Mouse (Mus musculus): ENCODE results near the gene Ttyh1. TPM values are rescaled to one million over a fixed set of nuclear protein-coding genes. Genes with fewer than 3 reads are reported as not detected.
A peak's percentile ranks its signal among the peaks of the same experiment; 100 is the strongest.
"Not testable (repeated sequence)": the region's sequence is repeated elsewhere in the genome, so short reads cannot be mapped to it uniquely, and the experiment has no call there.

The Ttyh1 gene
- total and polyA plus RNA-seq, 2 experiments from 2014 or later: 0.45 to 5.0 TPM

- no peak overlapping the region; the same call in 1 of the 2 replicates for H3K9ac ChIP-seq (replicated peaks; ENCODE audit: low read depth, low read length)
- no peak overlapping the region for H3K27ac ChIP-seq (ENCODE audit: low read depth)
- no peak for DNase-seq (ENCODE audit: low spot score)
- peak overlapping the region; percentile 64 for H3K4me3 ChIP-seq (ENCODE audit: low read depth, low read length)
- H3K4me1 ChIP-seq (ENCODE audit: control insufficient read depth, insufficient read depth): peaks cover 21% of the 10 kb centered on the region
- ATAC-seq (ENCODE audit: insufficient read depth, low read depth): 0 out of 2 replicates have a peak, but pooled peaks have one; percentile 2
- TF ChIP-seq CTCF (IDR thresholded peaks at IDR 0.05; ENCODE audit: low read depth) (no peak), EP300 (IDR thresholded peaks at IDR 0.05; ENCODE audit: low read depth) (no peak)
- no peaks in the 10 kb centered on the region for H3K9me3 ChIP-seq (replicated peaks; ENCODE audit: control insufficient read depth, low read length)
- 0 out of 2 replicates have a peak, but pooled peaks cover 7% of the 10 kb centered on the region for H3K27me3 ChIP-seq (ENCODE audit: control insufficient read depth, insufficient read depth, low read length)
- H3K36me3 ChIP-seq (replicated peaks; ENCODE audit: control insufficient read depth, insufficient read depth, low read length): peaks cover 17% of the 10 kb centered on the region
- H3K4me2 ChIP-seq (ENCODE audit: low read depth, low read length): peak overlapping the region; percentile 86
- WGBS: 17% methylated on average over 14 of the region's 14 CpGs
These were observed 31.6 kb downstream of the Ttyh1 start for GRCm38 (mm10) chr7:4150811-4151221.

GRCm38 (mm10) chr7:4151241-4151640 is 32.0 kb downstream of the Ttyh1 start:
- peaks cover 21% of the 10 kb centered on the region for H3K4me1 ChIP-seq (ENCODE audit: control insufficient read depth, insufficient read depth)
- H3K36me3 ChIP-seq (replicated peaks; ENCODE audit: control insufficient read depth, insufficient read depth, low read length): peaks cover 13% of the 10 kb centered on the region
- H3K9ac ChIP-seq (replicated peaks; ENCODE audit: low read depth, low read length): no peak overlapping the region
- H3K4me3 ChIP-seq (ENCODE audit: low read depth, low read length): peak overlapping the region; percentile 64
- WGBS: 28% methylated on average over 15 of the region's 22 CpGs
- H3K9me3 ChIP-seq (replicated peaks; ENCODE audit: control insufficient read depth, low read length): no peaks in the 10 kb centered on the region
- H3K4me2 ChIP-seq (ENCODE audit: low read depth, low read length): peak overlapping the region; percentile 86
- no peak for ATAC-seq (ENCODE audit: insufficient read depth, low read depth)
- H3K27me3 ChIP-seq (ENCODE audit: control insufficient read depth, insufficient read depth, low read length): 0 out of 2 replicates have a peak, but pooled peaks cover 7% of the 10 kb centered on the region
- no peak for DNase-seq (ENCODE audit: low spot score)
- H3K27ac ChIP-seq (ENCODE audit: low read depth): no peak overlapping the region
- TF ChIP-seq CTCF (IDR thresholded peaks at IDR 0.05; ENCODE audit: low read depth): no peak
- no peak for TF ChIP-seq EP300 (IDR thresholded peaks at IDR 0.05; ENCODE audit: low read depth)

- DNase-seq (ENCODE audit: low spot score) (no peak), ATAC-seq (ENCODE audit: insufficient read depth, low read depth) (no peak)
- Histone ChIP-seq H3K9me3 (replicated peaks; ENCODE audit: control insufficient read depth, low read length) (no peaks in the 10 kb centered on the region), H3K9ac (replicated peaks; ENCODE audit: low read depth, low read length) (no peak overlapping the region), H3K4me2 (ENCODE audit: low read depth, low read length) (no peak overlapping the region), H3K36me3 (replicated peaks; ENCODE audit: control insufficient read depth, insufficient read depth, low read length) (no peaks in the 10 kb centered on the region), H3K4me1 (ENCODE audit: control insufficient read depth, insufficient read depth) (peaks cover 14% of the 10 kb centered on the region), H3K27me3 (ENCODE audit: control insufficient read depth, insufficient read depth, low read length) (0 out of 2 replicates have a peak, but pooled peaks cover 7% of the 10 kb centered on the region), H3K27ac (ENCODE audit: low read depth) (no peak overlapping the region), H3K4me3 (ENCODE audit: low read depth, low read length) (no peak overlapping the region)
- 62% methylated on average over 5 of the region's 5 CpGs for WGBS
- no peak for TF ChIP-seq EP300 (IDR thresholded peaks at IDR 0.05; ENCODE audit: low read depth)
- TF ChIP-seq CTCF (IDR thresholded peaks at IDR 0.05; ENCODE audit: low read depth): no peak
These were observed 35.1 kb downstream of the Ttyh1 start for GRCm38 (mm10) chr7:4154356-4154755.

- H3K4me2 ChIP-seq (ENCODE audit: low read depth, low read length): no peak overlapping the region
- no peaks in the 10 kb centered on the region for H3K36me3 ChIP-seq (replicated peaks; ENCODE audit: control insufficient read depth, insufficient read depth, low read length)
- ATAC-seq (ENCODE audit: insufficient read depth, low read depth) (no peak), DNase-seq (ENCODE audit: low spot score) (no peak)
- TF ChIP-seq EP300 (IDR thresholded peaks at IDR 0.05; ENCODE audit: low read depth) (no peak), CTCF (IDR thresholded peaks at IDR 0.05; ENCODE audit: low read depth) (no peak)
- 54% methylated on average over 4 of the region's 4 CpGs for WGBS
- H3K27me3 ChIP-seq (ENCODE audit: control insufficient read depth, insufficient read depth, low read length): 0 out of 2 replicates have a peak, but pooled peaks cover 7% of the 10 kb centered on the region
- no peak overlapping the region for H3K9ac ChIP-seq (replicated peaks; ENCODE audit: low read depth, low read length)
- peaks cover 14% of the 10 kb centered on the region for H3K4me1 ChIP-seq (ENCODE audit: control insufficient read depth, insufficient read depth)
- H3K27ac ChIP-seq (ENCODE audit: low read depth): no peak overlapping the region
- H3K9me3 ChIP-seq (replicated peaks; ENCODE audit: control insufficient read depth, low read length): no peaks in the 10 kb centered on the region
- no peak overlapping the region for H3K4me3 ChIP-seq (ENCODE audit: low read depth, low read length)
These were observed 35.8 kb downstream of the Ttyh1 start for GRCm38 (mm10) chr7:4154976-4155375.

- H3K27ac ChIP-seq (ENCODE audit: low read depth); H3K4me3 ChIP-seq (ENCODE audit: low read depth, low read length); H3K36me3 ChIP-seq (replicated peaks; ENCODE audit: control insufficient read depth, insufficient read depth, low read length); DNase-seq (ENCODE audit: low spot score); H3K4me2 ChIP-seq (ENCODE audit: low read depth, low read length); ATAC-seq (ENCODE audit: insufficient read depth, low read depth); H3K4me1 ChIP-seq (ENCODE audit: control insufficient read depth, insufficient read depth); H3K27me3 ChIP-seq (ENCODE audit: control insufficient read depth, insufficient read depth, low read length); H3K9me3 ChIP-seq (replicated peaks; ENCODE audit: control insufficient read depth, low read length); H3K9ac ChIP-seq (replicated peaks; ENCODE audit: low read depth, low read length): not testable (repeated sequence)
- WGBS: 86% methylated on average over 4 of the region's 4 CpGs
These were observed 42.4 kb downstream of the Ttyh1 start for GRCm38 (mm10) chr7:4161596-4161995.

- H3K9me3 ChIP-seq (replicated peaks; ENCODE audit: control insufficient read depth, low read length): no peaks in the 10 kb centered on the region
- H3K4me2 ChIP-seq (ENCODE audit: low read depth, low read length): peak overlapping the region; percentile 76
- no peaks in the 10 kb centered on the region for H3K36me3 ChIP-seq (replicated peaks; ENCODE audit: control insufficient read depth, insufficient read depth, low read length)
- DNase-seq (ENCODE audit: low spot score) (peak; percentile 30), ATAC-seq (ENCODE audit: insufficient read depth, low read depth) (peak; percentile 56)
- H3K9ac ChIP-seq (replicated peaks; ENCODE audit: low read depth, low read length): peak overlapping the region; percentile 55
- H3K27me3 ChIP-seq (ENCODE audit: control insufficient read depth, insufficient read depth, low read length): no peaks in the 10 kb centered on the region
- peak overlapping the region; percentile 73 for H3K27ac ChIP-seq (ENCODE audit: low read depth)
- peak overlapping the region; percentile 56 for H3K4me3 ChIP-seq (ENCODE audit: low read depth, low read length)
- no peaks in the 10 kb centered on the region for H3K4me1 ChIP-seq (ENCODE audit: control insufficient read depth, insufficient read depth)
- WGBS: 1% methylated on average over 11 of the region's 11 CpGs
- TF ChIP-seq CTCF (IDR thresholded peaks at IDR 0.05; ENCODE audit: low read depth) (no peak), EP300 (IDR thresholded peaks at IDR 0.05; ENCODE audit: low read depth) (no peak)
These were observed 44.4 kb downstream of the Ttyh1 start for GRCm38 (mm10) chr7:4163571-4164072.

All from heart, postnatal 0 days (tissue).